Mouse (Mus musculus): ENCODE data around the gene Ripk3. TPM values are rescaled to one million over a fixed set of nuclear protein-coding genes. Genes with fewer than 3 reads are reported as not detected.
"Not testable (repeated sequence)": the region's sequence is repeated elsewhere in the genome, so short reads cannot be mapped to it uniquely, and the experiment has no call there.

Gene Ripk3
- polyA plus RNA-seq, 1 experiment from 2014 or later = 29.3 TPM

DNA sequence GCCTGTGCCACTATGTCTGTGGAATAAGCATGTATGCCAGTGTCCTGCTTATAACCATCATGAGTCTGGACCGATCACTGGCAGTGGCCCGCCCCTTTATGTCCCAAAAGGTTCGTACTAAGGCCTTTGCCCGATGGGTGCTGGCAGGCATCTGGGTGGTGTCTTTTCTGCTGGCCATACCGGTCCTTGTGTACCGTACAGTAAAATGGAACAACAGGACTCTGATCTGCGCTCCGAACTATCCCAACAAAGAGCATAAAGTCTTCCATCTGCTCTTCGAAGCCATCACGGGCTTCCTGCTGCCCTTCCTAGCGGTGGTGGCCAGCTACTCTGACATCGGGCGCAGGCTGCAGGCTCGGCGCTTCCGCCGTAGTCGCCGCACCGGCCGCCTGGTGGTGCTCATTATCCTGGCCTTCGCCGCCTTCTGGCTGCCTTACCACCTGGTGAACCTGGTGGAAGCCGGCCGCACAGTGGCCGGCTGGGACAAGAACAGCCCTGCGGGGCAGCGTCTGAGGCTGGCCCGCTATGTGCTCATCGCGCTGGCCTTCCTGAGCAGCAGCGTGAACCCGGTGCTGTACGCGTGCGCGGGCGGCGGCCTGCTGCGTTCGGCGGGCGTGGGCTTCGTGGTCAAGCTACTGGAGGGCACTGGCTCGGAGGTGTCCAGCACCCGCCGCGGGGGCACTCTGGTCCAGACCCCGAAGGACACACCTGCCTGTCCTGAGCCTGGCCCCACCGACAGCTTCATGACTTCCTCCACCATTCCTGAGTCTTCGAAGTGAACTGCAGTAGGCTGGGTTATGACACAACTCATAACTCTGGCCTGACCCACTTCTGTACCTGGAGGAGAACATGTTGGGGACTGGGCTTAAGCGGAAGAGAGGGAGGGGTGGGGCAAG, 20.9 kb downstream of the Ripk3 start:
- peaks cover 14% of the 10 kb centered on the region for H3K4me1 ChIP-seq
- peaks cover 78% of the 10 kb centered on the region for H3K27me3 ChIP-seq (ENCODE audit: low read depth, poor library complexity, severe bottlenecking)
- H3K27ac ChIP-seq = peak overlapping the region; percentile 76
- DNase-seq (ENCODE audit: low spot score) = peak; percentile 85
- peak overlapping the region; percentile 53 for H3K4me3 ChIP-seq
- no peaks in the 10 kb centered on the region for H3K9me3 ChIP-seq (replicated peaks)
- 14% methylated on average over 52 of the region's 52 CpGs for whole genome bisulfite sequencing
- H3K36me3 ChIP-seq = peaks cover 7% of the 10 kb centered on the region; the same call in 1 of the 2 replicates

DNA sequence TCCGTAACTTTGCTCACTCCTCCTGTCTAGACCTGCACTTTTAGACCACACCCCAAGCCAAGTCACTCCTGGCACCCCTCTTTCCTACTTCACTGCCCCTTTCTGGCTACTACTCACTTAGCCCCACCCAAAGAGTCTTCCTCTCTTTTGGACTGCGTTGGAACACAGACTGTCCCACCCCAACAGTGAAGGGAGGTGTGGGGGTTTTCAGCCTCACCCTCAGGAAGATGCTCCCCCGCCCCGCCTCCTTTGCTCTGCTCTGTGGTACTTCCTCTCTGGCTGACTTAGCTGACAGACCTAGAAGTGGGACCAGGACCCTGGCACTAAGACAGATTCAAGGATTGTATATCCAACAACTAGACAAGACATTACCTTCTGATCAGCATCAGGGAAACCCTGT, 23.0 kb downstream of the Ripk3 start, which contains the start of gene Ltb4r1:
Gene Ltb4r1 (plus strand): TSS at position 267 of the 400 bp plus-strand sequence.
- H3K36me3 ChIP-seq = peaks cover 3% of the 10 kb centered on the region; the same call in 1 of the 2 replicates
- 76% methylated on average over 4 of the region's 4 CpGs for WGBS
- no peak within 1 kb of the TSS for H3K4me3 ChIP-seq
- H3K4me1 ChIP-seq = peaks cover 27% of the 10 kb centered on the region
- no peaks in the 10 kb centered on the region for H3K9me3 ChIP-seq (replicated peaks)
- no peak within 1 kb of the TSS for H3K27ac ChIP-seq
- no peak for DNase-seq (ENCODE audit: low spot score)
- peaks cover 98% of the 10 kb centered on the region for H3K27me3 ChIP-seq (ENCODE audit: low read depth, poor library complexity, severe bottlenecking)

GRCm38 (mm10) chr14:55763166-55763565, 25.5 kb downstream of the Ripk3 start:
- Histone ChIP-seq H3K36me3 (no peaks in the 10 kb centered on the region; the same call in 1 of the 2 replicates), H3K27me3 (ENCODE audit: low read depth, poor library complexity, severe bottlenecking) (peaks cover 77% of the 10 kb centered on the region), H3K9me3 (replicated peaks) (no peaks in the 10 kb centered on the region), H3K4me1 (peaks cover 28% of the 10 kb centered on the region), H3K27ac (peak overlapping the region; percentile 91; the same call in 1 of the 2 replicates), H3K4me3 (0 out of 2 replicates have a peak overlapping the region, but pooled peaks have one; percentile 70)
- no peak for DNase-seq (ENCODE audit: low spot score)
- WGBS = 70% methylated on average over 7 of the region's 7 CpGs

GRCm38 (mm10) chr14:55762001-55762821, 26.5 kb downstream of the Ripk3 start:
- Histone ChIP-seq H3K4me1 (peaks cover 19% of the 10 kb centered on the region), H3K4me3 (peak overlapping the region; percentile 70), H3K9me3 (replicated peaks) (no peaks in the 10 kb centered on the region), H3K27me3 (ENCODE audit: low read depth, poor library complexity, severe bottlenecking) (peaks cover 67% of the 10 kb centered on the region), H3K27ac (peak overlapping the region; percentile 91), H3K36me3 (no peaks in the 10 kb centered on the region; the same call in 1 of the 2 replicates)
- DNase-seq (ENCODE audit: low spot score) = peak; percentile 82
- 1% methylated on average over 77 of the region's 77 CpGs for WGBS

DNA sequence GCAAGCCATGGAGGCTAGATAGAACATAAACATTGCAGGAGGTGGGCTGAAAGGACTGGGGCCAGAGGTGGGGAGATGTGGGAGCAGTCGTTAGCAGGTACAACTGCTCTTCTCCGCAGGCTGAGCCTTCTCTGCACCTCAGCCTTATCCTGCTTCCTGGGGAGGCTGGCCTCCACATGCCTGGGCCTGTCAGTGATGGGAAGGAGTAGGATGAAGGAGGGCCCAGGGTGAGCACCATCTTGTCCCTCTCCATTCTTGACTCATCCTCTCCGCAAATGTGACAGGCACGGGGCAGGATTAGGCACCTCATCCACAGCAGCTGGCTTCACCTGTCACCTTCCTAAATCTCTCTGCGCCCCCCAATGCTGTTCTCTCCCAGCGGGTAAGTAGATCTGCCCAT, 27.5 kb downstream of the Ripk3 start, which contains the start of gene Ltb4r2:
Gene Ltb4r2 (plus strand): TSS at position 266 of the 400 bp plus-strand sequence.
- Histone ChIP-seq H3K27ac (peak within 1 kb of the TSS; percentile 91), H3K4me3 (peak within 1 kb of the TSS; percentile 70), H3K9me3 (replicated peaks) (no peaks in the 10 kb centered on the region), H3K36me3 (peaks cover 8% of the 10 kb centered on the region), H3K27me3 (ENCODE audit: low read depth, poor library complexity, severe bottlenecking) (peaks cover 57% of the 10 kb centered on the region), H3K4me1 (peaks cover 18% of the 10 kb centered on the region)
- WGBS = 80% methylated on average over 6 of the region's 6 CpGs
- DNase-seq (ENCODE audit: low spot score) = no peak

- not testable (repeated sequence) for H3K27ac ChIP-seq; H3K9me3 ChIP-seq (replicated peaks)
- Histone ChIP-seq H3K36me3 (peaks cover 18% of the 10 kb centered on the region), H3K4me1 (peaks cover 18% of the 10 kb centered on the region), H3K4me3 (peak overlapping the region; percentile 34), H3K27me3 (ENCODE audit: low read depth, poor library complexity, severe bottlenecking) (peaks cover 47% of the 10 kb centered on the region)
- under 1% methylated on average over 6 of the region's 6 CpGs for WGBS
- peak; percentile 88 for DNase-seq (ENCODE audit: low spot score)
Observed at GRCm38 (mm10) chr14:55760156-55760555, 28.5 kb downstream of the Ripk3 start.

DNA sequence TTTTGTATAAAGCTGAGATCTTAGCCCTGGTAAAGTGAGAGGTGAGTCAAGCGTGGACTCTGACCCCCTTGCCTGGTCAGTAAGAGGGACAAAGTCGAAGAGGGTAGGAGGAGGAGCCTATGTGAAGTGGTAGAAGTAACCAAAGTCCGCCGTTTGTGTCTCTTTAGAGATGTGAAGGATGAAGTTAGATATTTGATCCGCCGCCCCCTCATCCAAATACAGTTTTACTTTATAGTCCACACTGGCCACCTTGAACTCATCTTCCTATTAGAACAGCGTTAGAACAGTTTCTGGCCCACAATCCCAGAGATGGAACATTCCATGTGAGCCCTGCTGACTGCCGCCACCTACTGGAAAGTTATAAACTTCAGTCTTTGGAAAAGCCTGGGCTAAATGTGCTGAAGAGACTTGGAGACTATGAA, 30.3 kb downstream of the Ripk3 start, which contains the start of gene Cideb:
Gene Cideb (minus strand): TSS at position 96 of the 422 bp plus-strand sequence.
- peaks cover 18% of the 10 kb centered on the region for H3K4me1 ChIP-seq
- 18% methylated on average over 8 of the region's 8 CpGs for WGBS

GRCm38 (mm10) chr14:55757566-55757965, 31.1 kb downstream of the Ripk3 start:
- no peaks in the 10 kb centered on the region for H3K9me3 ChIP-seq (replicated peaks)
- peaks cover 21% of the 10 kb centered on the region for H3K27me3 ChIP-seq (ENCODE audit: low read depth, poor library complexity, severe bottlenecking)
- H3K4me3 ChIP-seq = no peak overlapping the region
- no peak for DNase-seq (ENCODE audit: low spot score)
- peaks cover 44% of the 10 kb centered on the region for H3K36me3 ChIP-seq
- 88% methylated on average over 6 of the region's 6 CpGs for WGBS
- no peak overlapping the region for H3K27ac ChIP-seq
- H3K4me1 ChIP-seq = peaks cover 15% of the 10 kb centered on the region

More for the DNA sequence above, 30.3 kb downstream of the Ripk3 start, which contains the start of gene Cideb:
- no peak within 1 kb of the TSS for H3K4me3 ChIP-seq
- H3K9me3 ChIP-seq (replicated peaks) = no peaks in the 10 kb centered on the region
- peaks cover 29% of the 10 kb centered on the region for H3K27me3 ChIP-seq (ENCODE audit: low read depth, poor library complexity, severe bottlenecking)
- H3K36me3 ChIP-seq = peaks cover 35% of the 10 kb centered on the region
- no peak for DNase-seq (ENCODE audit: low spot score)
- H3K27ac ChIP-seq = no peak within 1 kb of the TSS

GRCm38 (mm10) chr14:55747051-55747847, 41.4 kb downstream of the Ripk3 start:
- DNase-seq (ENCODE audit: low spot score) = no peak
- 92% methylated on average over 10 of the region's 10 CpGs for WGBS
- peaks cover 31% of the 10 kb centered on the region for H3K4me1 ChIP-seq
- no peaks in the 10 kb centered on the region for H3K27me3 ChIP-seq (ENCODE audit: low read depth, poor library complexity, severe bottlenecking)
- H3K4me3 ChIP-seq = peak overlapping the region; percentile 94; the same call in 1 of the 2 replicates
- peaks cover 55% of the 10 kb centered on the region for H3K36me3 ChIP-seq
- no peaks in the 10 kb centered on the region for H3K9me3 ChIP-seq (replicated peaks)
- no peak overlapping the region for H3K27ac ChIP-seq

GRCm38 (mm10) chr14:55745861-55746237, 42.8 kb downstream of the Ripk3 start:
- Histone ChIP-seq H3K27me3 (ENCODE audit: low read depth, poor library complexity, severe bottlenecking) (no peaks in the 10 kb centered on the region), H3K27ac (peak overlapping the region; percentile 87), H3K4me1 (peaks cover 31% of the 10 kb centered on the region), H3K4me3 (peak overlapping the region; percentile 94), H3K36me3 (peaks cover 49% of the 10 kb centered on the region), H3K9me3 (replicated peaks) (no peaks in the 10 kb centered on the region)
- no peak for DNase-seq (ENCODE audit: low spot score)
- WGBS = under 1% methylated on average over 31 of the region's 31 CpGs

GRCm38 (mm10) chr14:55745180-55745860, 43.3 kb downstream of the Ripk3 start, which contains the start of the genes Dhrs1 and Nop9:
Dhrs1 (minus strand) TSS chr14:55745690.
Nop9 (plus strand) TSS chr14:55745693.
- Histone ChIP-seq H3K36me3 (peaks cover 49% of the 10 kb centered on the region), H3K27me3 (ENCODE audit: low read depth, poor library complexity, severe bottlenecking) (no peaks in the 10 kb centered on the region), H3K9me3 (replicated peaks) (no peaks in the 10 kb centered on the region), H3K4me3 (peak within 1 kb of the TSS; percentile 94), H3K4me1 (peaks cover 31% of the 10 kb centered on the region), H3K27ac (peak within 1 kb of the TSS; percentile 87)
- 2% methylated on average over 48 of the region's 48 CpGs for WGBS
- DNase-seq (ENCODE audit: low spot score) = peak; percentile 98

All from limb, embryonic 10.5 days (tissue).